Comparison of ENCODE assay signal across 7 mouse cellular contexts in the genomic region with DNA sequence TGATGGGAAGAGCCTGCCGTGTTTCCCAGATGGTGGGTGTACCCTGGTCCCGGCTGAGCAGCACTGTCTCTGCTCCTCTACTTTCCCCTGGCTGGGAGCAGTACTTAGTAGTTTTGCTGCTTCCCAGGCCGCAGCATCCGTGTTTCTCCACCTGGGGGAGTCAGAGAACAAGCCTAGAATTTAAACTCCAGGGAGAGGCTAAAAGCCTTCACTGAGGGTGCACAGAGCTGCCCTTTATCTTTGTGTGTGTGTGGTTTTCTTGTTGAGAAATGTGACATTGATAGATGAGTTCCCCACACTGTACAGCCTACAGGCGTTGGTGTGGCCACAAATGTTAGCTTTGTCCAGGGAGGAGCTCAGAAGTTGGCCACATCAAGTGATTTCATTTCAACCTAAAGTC. TPM values are rescaled to one million over a fixed set of nuclear protein-coding genes. Genes with fewer than 3 reads are reported as not detected.
DNase-seq lines count a peak whose midpoint lies in the region; ATAC-seq and TF ChIP-seq lines count a peak whose summit lies in the region.

No protein-coding gene starts in this region.

- DNase-seq in ES-E14 (ENCODE audit: low read depth, low spot score), result peak; percentile 69
- peak; percentile 85 for DNase-seq in adrenal gland, postnatal 10 days
- peak; percentile 34 for DNase-seq in heart, postnatal 25 days (ENCODE audit: low spot score)
- DNase-seq in kidney, postnatal 4 days, result peak; percentile 80 to 84
- DNase-seq in lung, postnatal 36 days, result peak; percentile 84

- TF ChIP-seq POLR2A in small intestine, adult 2 months (IDR thresholded peaks at IDR 0.05; ENCODE audit: low read depth, low read length), result no peak

- H3K4me1 ChIP-seq in ES-E14 (ENCODE audit: control insufficient read depth in 2 of 2, insufficient read depth in 2 of 2, low read length in 2 of 2, poor library complexity in 1 of 2), result peaks cover 4 to 8% of the 10 kb centered on the region in 2 experiments; a peak in 2 of 4 replicates
- no peaks in the 10 kb centered on the region for H3K4me1 ChIP-seq in embryonic facial prominence, embryonic 15.5 days
- 0 out of 2 replicates have a peak, but pooled peaks cover 4% of the 10 kb centered on the region for H3K4me1 ChIP-seq in small intestine, adult 2 months (ENCODE audit: control insufficient read depth, insufficient read depth, insufficient read length, low read length)

- 9% methylated on average over 5 of the region's 5 CpGs for WGBS in embryonic facial prominence, embryonic 15.5 days
- WGBS in small intestine, adult 2 months, result 13% methylated on average over 5 of the region's 5 CpGs

- H3K9ac ChIP-seq in ES-E14 (ENCODE audit: insufficient read depth, low read depth, low read length, poor library complexity, severe bottlenecking), result peak overlapping the region; percentile 41
- no peak overlapping the region for H3K9ac ChIP-seq in embryonic facial prominence, embryonic 15.5 days

- H3K27ac ChIP-seq in ES-E14 (ENCODE audit: insufficient read depth, low read depth, low read length, poor library complexity, severe bottlenecking), result no peak overlapping the region
- H3K27ac ChIP-seq in embryonic facial prominence, embryonic 15.5 days (replicated peaks), result no peak overlapping the region
- H3K27ac ChIP-seq in small intestine, adult 2 months (ENCODE audit: insufficient read depth, low read depth, low read length), result no peak overlapping the region

- H3K36me3 ChIP-seq in ES-E14 (ENCODE audit: control insufficient read depth, insufficient read depth, low read length, poor library complexity, severe bottlenecking), result peaks cover 9% of the 10 kb centered on the region; the same call in 1 of the 2 replicates
- peaks cover 5% of the 10 kb centered on the region; the same call in 1 of the 2 replicates for H3K36me3 ChIP-seq in embryonic facial prominence, embryonic 15.5 days
- H3K36me3 ChIP-seq in small intestine, adult 2 months (ENCODE audit: control insufficient read depth, insufficient read depth, low read length), result peaks cover 16% of the 10 kb centered on the region

- TF ChIP-seq CTCF in small intestine, adult 2 months (IDR thresholded peaks at IDR 0.05; ENCODE audit: extremely low read depth, insufficient read length, insufficient replicate concordance, low read depth, low read length), result peak; percentile 78; the same call in 1 of the 2 replicates

- no peak overlapping the region for H3K4me3 ChIP-seq in ES-E14 (ENCODE audit: insufficient read depth in 1 of 2, low read depth in 1 of 2, low read length in 2 of 2, poor library complexity in 1 of 2, severe bottlenecking in 1 of 2)
- H3K4me3 ChIP-seq in embryonic facial prominence, embryonic 15.5 days (replicated peaks), result no peak overlapping the region
- no peak overlapping the region for H3K4me3 ChIP-seq in small intestine, adult 2 months (ENCODE audit: low read depth, low read length)

- H3K4me2 ChIP-seq in embryonic facial prominence, embryonic 15.5 days (replicated peaks), result no peak overlapping the region

- ATAC-seq in embryonic facial prominence, embryonic 15.5 days (ENCODE audit: insufficient number of reproducible peaks, low FRiP score, low TSS enrichment, low read depth), result peak; percentile 68

- in situ Hi-C loops in ES-E14 (cut with MboI; ENCODE audit: low sequenced_read_pairs in 2 of 2, unreplicated experiment in 2 of 2), result no loop called here

- no peaks in the 10 kb centered on the region for H3K9me3 ChIP-seq in ES-E14 (ENCODE audit: control insufficient read depth, insufficient read depth, low read depth, low read length)
- no peaks in the 10 kb centered on the region for H3K9me3 ChIP-seq in embryonic facial prominence, embryonic 15.5 days (replicated peaks)

- H3K27me3 ChIP-seq in embryonic facial prominence, embryonic 15.5 days, result no peaks in the 10 kb centered on the region
- no peaks in the 10 kb centered on the region for H3K27me3 ChIP-seq in small intestine, adult 2 months (ENCODE audit: control insufficient read depth, insufficient read depth, low read length)

- intact Hi-C loops in heart, postnatal 25 days (cut with DNase I), result loop anchor here (5.0 to 10.0 kb wide), 3 partner anchors 91 to 251 kb away; a partner anchor contains a TSS

TF ChIP-seq in ES-E14, 5 proteins besides CTCF, POLR2A, EP300 and RAD21:
- TF ChIP-seq MAFK (IDR thresholded peaks at IDR 0.05; ENCODE audit: insufficient read depth, low read depth, low read length) (no peak), CHD2 (IDR thresholded peaks at IDR 0.05; ENCODE audit: low read depth, low read length) (no peak), ZNF384 (IDR thresholded peaks at IDR 0.05; ENCODE audit: low read depth, low read length) (no peak), ZC3H11A (IDR thresholded peaks at IDR 0.05; ENCODE audit: borderline replicate concordance, low read depth, low read length) (peak; percentile 96), HCFC1 (IDR thresholded peaks at IDR 0.05; ENCODE audit: borderline replicate concordance, insufficient read depth, low read length) (no peak)

RNA-seq across cellular contexts. Expression of a gene that starts 7.3 kb away (rescaled TPM):
- total RNA-seq in ES-E14 (2012; rRNA removed), result 62.1 and 83.4 TPM in 2 replicates
- total RNA-seq in adrenal gland, postnatal 10 days (2021), result 100 to 1,000 TPM; 108 to 121 TPM
- polyA plus RNA-seq in embryonic facial prominence, embryonic 15.5 days (2015; fragmentation: Nextera tagmentation; extraction: Ambion mirVana), result 132 and 138 TPM in 2 replicates
- total RNA-seq in heart, postnatal 25 days (2021), result 10 to 100 TPM; 90.4 to 91.5 TPM
- 12.3 and 19.3 TPM in 2 replicates for polyA plus RNA-seq in small intestine, adult 2 months (2012; rRNA removed)

Comparison
In these comparisons a context has a peak if more than half of its experiments do, and no peak if none do; other contexts are left out.
1. DNase-seq: peak in every context shown above with its lines; median percentile 85 in adrenal gland, postnatal 10 days; 84 in lung, postnatal 36 days; 82 in kidney, postnatal 4 days; 69 in ES-E14; 34 in heart, postnatal 25 days.